Mouse (Mus musculus) hindbrain, embryonic 16.5 days (tissue): ENCODE results near the gene Mfsd14a. TPM values are rescaled to one million over a fixed set of nuclear protein-coding genes. Genes with fewer than 3 reads are reported as not detected.
"Not testable (repeated sequence)": the region's sequence is repeated elsewhere in the genome, so short reads cannot be mapped to it uniquely, and the experiment has no call there.

Experiments
- ATAC-seq: fragments of 200-750 bp; cut with Nextera tagmentation; 2 replicates; pipeline ENCODE4 v1.8.0; 2017; ENCODE audit warnings: moderate TSS enrichment, moderate library complexity
- H3K27ac ChIP-seq: fragments of 300-500 bp; sonication (generic); 2 replicates; pipeline ENCODE4 v1.5.1; 2014; ENCODE audit warnings: low read depth, mild to moderate bottlenecking, control low read depth, low read length, moderate library complexity
- H3K27me3 ChIP-seq: fragments of 300-500 bp; sonication (generic); replicated peaks from 2 replicates; pipeline ENCODE4 v1.6.1; 2014; ENCODE audit warnings: low read length; ENCODE audit not compliant: control insufficient read depth, insufficient read depth
- H3K36me3 ChIP-seq: fragments of 300-500 bp; sonication (generic); 2 replicates; pipeline ENCODE4 v1.6.1; 2014; ENCODE audit warnings: mild to moderate bottlenecking, low read length, moderate library complexity, mixed read lengths; ENCODE audit not compliant: control insufficient read depth, insufficient read depth
- H3K4me1 ChIP-seq: fragments of 300-500 bp; sonication (generic); 2 replicates; pipeline ENCODE4 v1.6.1; 2014; ENCODE audit warnings: low read depth, low read length; ENCODE audit not compliant: control insufficient read depth, insufficient read depth
- H3K4me2 ChIP-seq: fragments of 300-500 bp; sonication (generic); 2 replicates; pipeline ENCODE4 v1.6.1; 2014; ENCODE audit warnings: mild to moderate bottlenecking, low read length, control low read depth, moderate library complexity
- H3K4me3 ChIP-seq: fragments of 300-500 bp; sonication (generic); 2 replicates; pipeline ENCODE4 v1.5.1; 2014; ENCODE audit warnings: mild to moderate bottlenecking, low read length, control low read depth, moderate library complexity
- H3K9ac ChIP-seq: fragments of 300-500 bp; sonication (generic); 2 replicates; pipeline ENCODE4 v1.6.1; 2014; ENCODE audit warnings: low read depth, mild to moderate bottlenecking, control low read depth, low read length, moderate library complexity
- H3K9me3 ChIP-seq: fragments of 300-500 bp; sonication (generic); 2 replicates; pipeline ENCODE4 v1.6.1; 2014; ENCODE audit warnings: mild to moderate bottlenecking, low read length, moderate library complexity; ENCODE audit not compliant: control insufficient read depth
- WGBS: fragments of 180-500 bp; shearing (Covaris S2); extraction: QIAGEN DNeasy Blood & Tissue Kit; methylation state at CpG from one replicate; pipeline ENCODE4 v1.1.7; 2014; 5-methylcytosine and 5-hydroxymethylcytosine counted together
- polyA plus RNA-seq: library from polyadenylated mRNA; unstranded; fragments of >200 nt; fragmentation: Nextera tagmentation; extraction: Ambion mirVana; gene quantifications from 2 replicates; pipeline ENCODE4 v1.2.1, GENCODE M21; 2015

Mfsd14a gene
- polyA plus RNA-seq, 1 experiment from 2014 or later: 68.2 TPM

- H3K4me2 ChIP-seq: no peak overlapping the region
- H3K9me3 ChIP-seq: no peaks in the 10 kb centered on the region
- no peaks in the 10 kb centered on the region for H3K36me3 ChIP-seq
- 91% methylated on average over 8 of the region's 8 CpGs for WGBS
- no peak overlapping the region for H3K27ac ChIP-seq
- no peaks in the 10 kb centered on the region for H3K27me3 ChIP-seq
- no peak overlapping the region for H3K9ac ChIP-seq
- H3K4me3 ChIP-seq: no peak overlapping the region
- no peaks in the 10 kb centered on the region for H3K4me1 ChIP-seq
- ATAC-seq: no peak
Observed at GRCm38 (mm10) chr3:116694955-116695665, 32.6 kb upstream of the Mfsd14a start.

- no peak overlapping the region for H3K9ac ChIP-seq
- no peak overlapping the region for H3K4me2 ChIP-seq
- WGBS: 87% methylated on average over 3 of the region's 3 CpGs
- no peaks in the 10 kb centered on the region for H3K9me3 ChIP-seq
- ATAC-seq: no peak
- no peaks in the 10 kb centered on the region for H3K27me3 ChIP-seq
- no peaks in the 10 kb centered on the region for H3K36me3 ChIP-seq
- H3K4me3 ChIP-seq: no peak overlapping the region
- H3K4me1 ChIP-seq: no peaks in the 10 kb centered on the region
- no peak overlapping the region for H3K27ac ChIP-seq
Observed at GRCm38 (mm10) chr3:116694312-116694711, 31.8 kb upstream of the Mfsd14a start.

GRCm38 (mm10) chr3:116681160-116681559, 18.7 kb upstream of the Mfsd14a start, which contains the start of gene Gm43191:
TSS of gene Gm43191 (minus strand) at chr3:116681260.
- 100% methylated on average over 1 of the region's 1 CpGs for WGBS
- H3K27ac ChIP-seq: no peak within 1 kb of the TSS

GRCm38 (mm10) chr3:116664281-116664680, 1.8 kb upstream of the Mfsd14a start:
- peaks cover 22% of the 10 kb centered on the region for H3K4me1 ChIP-seq
- H3K27me3 ChIP-seq, H3K9me3 ChIP-seq, H3K4me2 ChIP-seq, H3K36me3 ChIP-seq, H3K27ac ChIP-seq, ATAC-seq, H3K9ac ChIP-seq, H3K4me3 ChIP-seq: not testable (repeated sequence)
- WGBS: 92% methylated on average over 9 of the region's 9 CpGs

More at GRCm38 (mm10) chr3:116681160-116681559, 18.7 kb upstream of the Mfsd14a start, which contains the start of gene Gm43191:
- Histone ChIP-seq H3K9ac (no peak within 1 kb of the TSS), H3K4me3 (no peak within 1 kb of the TSS), H3K27me3 (no peaks in the 10 kb centered on the region), H3K36me3 (peaks cover 7% of the 10 kb centered on the region; the same call in 1 of the 2 replicates), H3K4me1 (no peaks in the 10 kb centered on the region), H3K9me3 (no peaks in the 10 kb centered on the region), H3K4me2 (no peak within 1 kb of the TSS)
- ATAC-seq: no peak

- no peaks in the 10 kb centered on the region for H3K27me3 ChIP-seq
- under 1% methylated on average over 42 of the region's 68 CpGs for WGBS
- H3K4me2 ChIP-seq: peak overlapping the region; percentile 65
- H3K36me3 ChIP-seq: no peaks in the 10 kb centered on the region
- no peaks in the 10 kb centered on the region for H3K9me3 ChIP-seq
- peak overlapping the region; percentile 97 for H3K27ac ChIP-seq
- peaks cover 26% of the 10 kb centered on the region for H3K4me1 ChIP-seq
- peak overlapping the region; percentile 99 for H3K9ac ChIP-seq
- peak; percentile 92 for ATAC-seq
- peak overlapping the region; percentile 100 for H3K4me3 ChIP-seq
Observed at GRCm38 (mm10) chr3:116661870-116662414, 535 bp downstream of the Mfsd14a start.

GRCm38 (mm10) chr3:116661288-116661869, 1.1 kb downstream of the Mfsd14a start:
- 7% methylated on average over 16 of the region's 16 CpGs for WGBS
- H3K27me3 ChIP-seq: no peaks in the 10 kb centered on the region
- peak overlapping the region; percentile 99 for H3K9ac ChIP-seq
- peak overlapping the region; percentile 100 for H3K4me3 ChIP-seq
- H3K9me3 ChIP-seq: no peaks in the 10 kb centered on the region
- ATAC-seq: no peak
- peak overlapping the region; percentile 65 for H3K4me2 ChIP-seq
- H3K36me3 ChIP-seq: no peaks in the 10 kb centered on the region
- H3K27ac ChIP-seq: peak overlapping the region; percentile 97
- H3K4me1 ChIP-seq: peaks cover 26% of the 10 kb centered on the region

- Histone ChIP-seq H3K27ac (no peak overlapping the region), H3K4me2 (0 out of 2 replicates have a peak overlapping the region, but pooled peaks have one; percentile 15), H3K9ac (no peak overlapping the region), H3K27me3 (no peaks in the 10 kb centered on the region), H3K36me3 (no peaks in the 10 kb centered on the region), H3K9me3 (no peaks in the 10 kb centered on the region), H3K4me3 (no peak overlapping the region), H3K4me1 (peaks cover 26% of the 10 kb centered on the region)
- no peak for ATAC-seq
- 82% methylated on average over 13 of the region's 13 CpGs for WGBS
Observed at GRCm38 (mm10) chr3:116659856-116660430, 2.5 kb downstream of the Mfsd14a start.

GRCm38 (mm10) chr3:116658928-116659565, 3.4 kb downstream of the Mfsd14a start:
- peaks cover 26% of the 10 kb centered on the region for H3K4me1 ChIP-seq
- no peak for ATAC-seq
- no peaks in the 10 kb centered on the region for H3K9me3 ChIP-seq
- H3K4me2 ChIP-seq: no peak overlapping the region
- WGBS: 77% methylated on average over 15 of the region's 15 CpGs
- no peak overlapping the region for H3K9ac ChIP-seq
- no peak overlapping the region for H3K4me3 ChIP-seq
- no peak overlapping the region for H3K27ac ChIP-seq
- H3K36me3 ChIP-seq: no peaks in the 10 kb centered on the region
- no peaks in the 10 kb centered on the region for H3K27me3 ChIP-seq
